Mouse (Mus musculus) forebrain, embryonic 16.5 days (tissue): ENCODE measurements at regions not wholly inside any gene's neighbourhood (a gene's known extent, or its start where the extent isn't known, plus 50 kb on each side); places are given as distances from the start of the nearest gene placed in this dataset.

Experiments used
- ATAC-seq: fragments of 200-750 bp; cut with Nextera tagmentation; 2 replicates; pipeline ENCODE4 v1.8.0; 2017; ENCODE audit warnings: mild to moderate bottlenecking, moderate library complexity
- H3K27ac ChIP-seq: fragments of 300-500 bp; sonication (generic); 2 replicates; pipeline ENCODE4 v1.5.1; 2014; ENCODE audit warnings: low read length, control low read depth
- H3K27me3 ChIP-seq: fragments of 300-500 bp; sonication (generic); replicated peaks from 2 replicates; pipeline ENCODE4 v1.6.1; 2014; ENCODE audit warnings: low read length; ENCODE audit not compliant: control insufficient read depth, insufficient read depth
- H3K36me3 ChIP-seq: fragments of 300-500 bp; sonication (generic); 2 replicates; pipeline ENCODE4 v1.6.1; 2014; ENCODE audit not compliant: control insufficient read depth, insufficient read depth
- H3K4me1 ChIP-seq: fragments of 300-500 bp; sonication (generic); replicated peaks from 2 replicates; pipeline ENCODE4 v1.6.1; 2014; ENCODE audit warnings: low read length; ENCODE audit not compliant: control insufficient read depth, insufficient read depth
- H3K4me2 ChIP-seq: fragments of 300-500 bp; sonication (generic); 2 replicates; pipeline ENCODE4 v1.6.1; 2014; ENCODE audit warnings: mild to moderate bottlenecking, low read length, control low read depth
- H3K4me3 ChIP-seq: fragments of 300-500 bp; sonication (generic); replicated peaks from 2 replicates; pipeline ENCODE4 v1.5.1; 2014; ENCODE audit warnings: mild to moderate bottlenecking, low read length, control low read depth
- H3K9ac ChIP-seq: fragments of 300-500 bp; sonication (generic); replicated peaks from 2 replicates; pipeline ENCODE4 v1.6.1; 2014; ENCODE audit warnings: low read depth, low read length, control low read depth
- H3K9me3 ChIP-seq: fragments of 300-500 bp; sonication (generic); 2 replicates; pipeline ENCODE4 v1.6.1; 2016; ENCODE audit warnings: low read length; ENCODE audit not compliant: control insufficient read depth
- WGBS: fragments of 180-500 bp; shearing (Covaris S2); extraction: QIAGEN DNeasy Blood & Tissue Kit; methylation state at CpG from one replicate; pipeline ENCODE4 v1.1.7; 2014; 5-methylcytosine and 5-hydroxymethylcytosine counted together

DNA sequence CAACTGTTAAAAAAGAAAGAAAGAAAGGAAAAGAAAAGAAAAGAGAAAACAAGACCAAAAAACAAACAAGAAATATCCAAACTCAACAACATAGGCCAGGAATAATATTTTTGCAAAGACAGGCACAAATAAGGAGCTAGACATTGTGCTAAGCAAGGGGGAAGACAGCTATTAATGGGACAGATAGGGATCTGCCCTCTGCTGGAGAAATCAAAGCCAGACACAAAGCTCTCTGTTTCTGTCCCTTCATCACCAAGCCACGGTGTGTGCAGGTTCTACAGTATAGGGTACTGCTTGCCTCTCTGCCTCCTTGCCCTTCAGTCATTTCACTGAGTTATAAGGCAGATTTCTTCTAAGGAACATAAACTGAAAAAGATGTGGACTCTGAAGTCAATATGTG lies 57.8 kb upstream of the Chchd3 start:
- Histone ChIP-seq H3K27me3 (no peaks in the 10 kb centered on the region), H3K9ac (no peak overlapping the region), H3K4me1 (no peaks in the 10 kb centered on the region), H3K27ac (no peak overlapping the region), H3K4me2 (no peak overlapping the region), H3K36me3 (no peaks in the 10 kb centered on the region), H3K9me3 (no peaks in the 10 kb centered on the region), H3K4me3 (no peak overlapping the region)
- ATAC-seq: no peak
- 52% methylated on average over 1 of the region's 1 CpGs for WGBS

DNA sequence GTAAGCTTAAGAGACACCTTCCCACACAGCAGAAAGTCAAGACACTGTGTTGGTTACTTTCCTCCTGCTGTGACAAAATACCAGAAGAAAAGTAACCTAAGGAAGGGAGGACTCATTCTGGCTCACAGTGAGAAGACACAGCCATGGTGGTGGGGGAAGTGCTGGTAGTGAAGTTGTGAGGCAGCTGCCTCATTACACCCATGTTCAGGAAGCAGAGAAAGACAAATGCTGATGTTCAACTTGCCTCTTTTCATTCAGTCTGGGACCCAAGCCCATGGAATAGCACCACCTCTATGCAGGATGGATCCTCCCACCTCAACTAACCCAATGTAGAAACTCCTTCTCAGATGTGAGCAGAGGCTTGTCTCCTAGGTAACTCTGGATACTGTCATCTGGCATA lies 60.5 kb upstream of the Chchd3 start:
- Histone ChIP-seq H3K27ac (no peak overlapping the region), H3K36me3 (no peaks in the 10 kb centered on the region), H3K27me3 (no peaks in the 10 kb centered on the region), H3K4me1 (0 out of 2 replicates have a peak, but pooled peaks cover 4% of the 10 kb centered on the region), H3K4me3 (no peak overlapping the region), H3K9me3 (no peaks in the 10 kb centered on the region), H3K9ac (no peak overlapping the region), H3K4me2 (no peak overlapping the region)
- no peak for ATAC-seq

DNA sequence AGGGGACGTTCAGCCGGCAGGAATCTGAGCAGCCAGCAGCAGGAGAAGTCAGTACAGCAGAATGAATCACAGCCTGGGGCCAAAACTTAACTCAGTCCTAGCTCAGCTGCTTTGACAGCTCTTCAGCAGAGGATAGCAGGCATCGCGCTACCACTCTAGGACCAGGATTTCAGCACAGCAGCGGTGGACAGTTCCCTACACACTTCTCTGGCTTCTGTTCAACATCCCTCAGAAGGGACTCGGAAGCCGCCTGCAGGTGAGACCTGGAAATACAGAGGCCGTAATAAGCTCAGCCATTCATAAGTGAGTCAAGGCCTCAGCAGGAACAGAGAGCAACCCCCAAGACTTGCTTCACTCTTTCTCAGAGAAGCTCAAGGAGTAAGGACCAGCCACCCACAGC lies 66.5 kb upstream of the Chchd3 start:
- no peak for ATAC-seq
- no peaks in the 10 kb centered on the region for H3K27me3 ChIP-seq
- no peaks in the 10 kb centered on the region for H3K9me3 ChIP-seq
- H3K4me3 ChIP-seq: no peak overlapping the region
- H3K9ac ChIP-seq: no peak overlapping the region
- 11% methylated on average over 8 of the region's 8 CpGs for WGBS
- no peak overlapping the region for H3K27ac ChIP-seq
- no peaks in the 10 kb centered on the region for H3K36me3 ChIP-seq
- H3K4me2 ChIP-seq: no peak overlapping the region
- 0 out of 2 replicates have a peak, but pooled peaks cover 4% of the 10 kb centered on the region for H3K4me1 ChIP-seq

DNA sequence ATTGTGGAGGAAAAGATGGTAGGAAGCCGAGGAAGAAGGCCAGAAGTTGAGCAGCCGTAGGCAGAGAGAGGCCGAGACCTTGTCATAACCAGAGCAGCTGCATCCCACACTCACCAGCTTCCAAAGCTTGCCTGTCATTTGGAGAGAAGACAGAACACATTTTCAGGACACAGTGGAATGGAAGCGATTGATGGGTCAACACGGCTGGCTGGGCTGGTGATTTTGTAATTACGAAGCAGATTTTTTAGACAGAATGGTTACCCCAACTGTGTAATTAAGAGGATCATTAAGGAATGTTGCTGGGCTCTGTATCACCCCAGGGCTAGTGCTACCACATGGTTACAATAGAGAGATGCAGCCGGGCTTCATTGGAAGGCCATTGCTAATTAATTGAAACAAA lies 76.8 kb upstream of the Chchd3 start:
- Histone ChIP-seq H3K9ac (no peak overlapping the region), H3K4me3 (no peak overlapping the region), H3K27ac (no peak overlapping the region), H3K9me3 (no peaks in the 10 kb centered on the region), H3K27me3 (no peaks in the 10 kb centered on the region), H3K4me2 (no peak overlapping the region), H3K36me3 (no peaks in the 10 kb centered on the region), H3K4me1 (no peaks in the 10 kb centered on the region)
- WGBS: 68% methylated on average over 7 of the region's 7 CpGs
- ATAC-seq: no peak

DNA sequence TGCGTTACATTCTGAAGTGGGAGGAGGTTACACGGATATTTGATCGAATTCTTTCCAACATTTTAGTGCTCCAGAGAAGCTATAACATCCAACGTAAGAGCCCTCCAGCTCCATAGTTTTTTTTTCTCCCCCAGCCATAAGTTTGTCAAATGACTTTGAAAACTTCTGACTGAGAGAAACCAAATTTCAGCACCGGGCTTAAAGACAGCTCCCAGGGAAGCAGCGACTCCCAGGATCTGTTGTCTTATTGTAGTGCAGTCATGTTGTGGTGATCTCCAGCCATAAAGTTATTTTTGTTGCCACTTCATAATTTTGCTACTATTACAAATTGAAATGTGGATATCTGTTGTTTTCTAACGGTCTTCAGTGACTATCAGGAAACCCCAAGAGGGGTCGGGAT lies 77.8 kb upstream of the Chchd3 start:
- H3K4me3 ChIP-seq: no peak overlapping the region
- no peaks in the 10 kb centered on the region for H3K36me3 ChIP-seq
- no peak overlapping the region for H3K27ac ChIP-seq
- no peaks in the 10 kb centered on the region for H3K27me3 ChIP-seq
- no peaks in the 10 kb centered on the region for H3K9me3 ChIP-seq
- no peak for ATAC-seq
- no peak overlapping the region for H3K9ac ChIP-seq
- WGBS: 46% methylated on average over 8 of the region's 8 CpGs
- H3K4me1 ChIP-seq: no peaks in the 10 kb centered on the region
- H3K4me2 ChIP-seq: no peak overlapping the region

DNA sequence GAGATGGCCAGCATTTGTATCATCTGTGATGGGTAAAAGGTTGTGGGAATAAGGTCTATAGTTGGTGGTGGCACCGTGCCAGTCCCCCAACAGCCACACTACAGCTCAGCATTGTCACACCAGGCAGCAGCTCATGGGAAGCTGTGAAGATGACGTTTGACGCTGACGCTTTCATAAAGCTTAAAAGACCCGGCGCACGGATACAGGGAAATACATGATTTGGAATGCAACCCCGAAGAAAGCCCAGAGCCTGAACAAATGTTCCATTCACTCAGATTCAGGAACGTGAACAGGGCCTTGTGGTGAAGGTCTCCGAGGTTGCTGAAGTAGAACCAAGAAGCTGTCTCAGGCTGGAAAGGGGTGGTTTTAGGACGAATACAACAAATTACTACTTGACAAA lies 82.4 kb upstream of the Exoc4 start:
- H3K27ac ChIP-seq: no peak overlapping the region
- H3K4me2 ChIP-seq: 0 out of 2 replicates have a peak overlapping the region, but pooled peaks have one; percentile 14
- no peak overlapping the region for H3K4me3 ChIP-seq
- WGBS: 42% methylated on average over 11 of the region's 11 CpGs
- H3K36me3 ChIP-seq: no peaks in the 10 kb centered on the region
- H3K9me3 ChIP-seq: no peaks in the 10 kb centered on the region
- no peaks in the 10 kb centered on the region for H3K27me3 ChIP-seq
- no peak overlapping the region for H3K9ac ChIP-seq
- ATAC-seq: peak; percentile 43; the same call in 1 of the 2 replicates
- peaks cover 8% of the 10 kb centered on the region for H3K4me1 ChIP-seq

DNA sequence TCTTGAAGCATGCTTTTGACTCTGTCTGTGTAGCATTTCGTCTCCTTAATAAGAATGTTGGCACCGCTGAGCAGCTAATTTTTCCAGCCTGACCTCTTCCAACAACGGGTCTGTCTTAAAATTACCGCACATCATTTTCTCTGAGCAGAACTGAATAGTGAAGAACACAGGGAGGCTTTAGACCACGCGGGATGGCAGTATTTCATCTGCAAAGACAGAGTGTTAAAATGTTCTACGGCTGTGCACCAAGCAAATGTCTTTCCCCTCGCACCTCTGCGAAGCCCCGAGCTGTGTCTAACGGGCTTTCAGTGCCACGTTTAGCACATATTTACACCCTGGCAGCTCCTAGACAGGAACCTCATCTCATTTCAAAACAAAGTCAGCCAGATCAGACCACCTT lies 75.3 kb upstream of the Exoc4 start:
- ATAC-seq: no peak
- Histone ChIP-seq H3K4me3 (no peak overlapping the region), H3K9me3 (no peaks in the 10 kb centered on the region), H3K4me2 (no peak overlapping the region), H3K27me3 (no peaks in the 10 kb centered on the region), H3K9ac (no peak overlapping the region), H3K36me3 (no peaks in the 10 kb centered on the region), H3K27ac (no peak overlapping the region), H3K4me1 (0 out of 2 replicates have a peak, but pooled peaks cover 2% of the 10 kb centered on the region)
- WGBS: 57% methylated on average over 12 of the region's 12 CpGs

DNA sequence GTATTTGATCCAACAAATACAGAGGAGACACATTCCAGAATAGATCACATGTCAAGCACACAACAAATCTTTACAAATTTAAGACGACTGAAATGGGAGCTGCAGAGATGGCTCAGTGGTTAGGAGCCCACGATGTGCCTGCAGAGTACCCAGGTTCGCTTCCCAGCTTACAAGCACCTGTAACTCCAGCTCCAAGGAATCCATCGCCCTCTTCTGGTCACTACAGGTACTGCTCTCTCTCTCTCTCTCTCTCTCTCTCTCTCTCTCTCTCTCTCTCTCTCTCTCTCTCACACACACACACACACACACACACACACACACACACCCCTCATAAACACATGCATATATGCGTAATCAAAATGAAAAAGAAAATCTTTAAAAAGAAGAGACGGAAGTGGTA lies 74.3 kb upstream of the Exoc4 start:
- Histone ChIP-seq H3K27ac (no peak overlapping the region), H3K9ac (no peak overlapping the region)
- WGBS: 64% methylated on average over 6 of the region's 6 CpGs

DNA sequence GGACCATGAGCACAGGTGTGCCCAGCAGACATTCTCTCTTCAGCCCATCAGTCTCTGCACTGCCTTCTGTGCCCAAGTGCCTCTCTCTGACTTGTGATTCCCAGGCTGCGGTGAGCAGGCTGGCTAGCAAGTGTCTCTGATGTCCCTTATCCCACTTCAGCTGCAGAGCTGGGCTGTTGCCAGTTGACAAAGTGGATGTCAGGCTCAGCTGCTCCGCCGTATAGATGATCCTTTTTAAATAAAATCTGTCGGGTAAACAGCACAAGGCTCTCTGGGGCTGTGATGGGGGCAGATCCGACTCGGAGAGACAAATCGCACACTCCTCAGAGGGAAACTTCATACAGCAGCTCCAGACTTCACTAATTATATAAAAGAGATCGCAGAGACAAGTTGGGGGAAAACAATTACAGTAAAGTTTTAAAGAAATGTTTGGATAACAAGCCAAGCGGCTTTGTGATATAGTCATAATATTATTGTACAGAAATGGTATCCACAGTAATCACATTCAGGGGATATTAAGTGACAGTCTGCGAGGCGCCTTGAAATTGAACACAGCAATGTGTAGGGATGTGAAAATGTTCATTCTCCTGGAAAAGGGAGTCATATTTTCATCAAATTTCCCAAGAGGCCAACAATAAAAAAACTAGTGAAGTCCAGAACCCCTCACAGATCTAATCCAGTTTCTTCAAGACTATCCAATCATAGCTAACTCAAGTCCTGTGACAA lies 59.2 kb upstream of the Exoc4 start:
- H3K9me3 ChIP-seq: no peaks in the 10 kb centered on the region
- H3K27ac ChIP-seq: no peak overlapping the region
- H3K4me2 ChIP-seq: no peak overlapping the region
- no peak for ATAC-seq
- peaks cover 4% of the 10 kb centered on the region; the same call in 1 of the 2 replicates for H3K4me1 ChIP-seq
- no peaks in the 10 kb centered on the region for H3K36me3 ChIP-seq
- no peak overlapping the region for H3K4me3 ChIP-seq
- no peaks in the 10 kb centered on the region for H3K27me3 ChIP-seq
- 56% methylated on average over 11 of the region's 11 CpGs for WGBS
- no peak overlapping the region for H3K9ac ChIP-seq

More for the DNA sequence above, 74.3 kb upstream of the Exoc4 start:
- H3K4me2 ChIP-seq: no peak overlapping the region
- 0 out of 2 replicates have a peak, but pooled peaks cover 2% of the 10 kb centered on the region for H3K4me1 ChIP-seq
- H3K9me3 ChIP-seq: no peaks in the 10 kb centered on the region
- H3K4me3 ChIP-seq: no peak overlapping the region
- no peaks in the 10 kb centered on the region for H3K27me3 ChIP-seq
- H3K36me3 ChIP-seq: no peaks in the 10 kb centered on the region
- no peak for ATAC-seq

DNA sequence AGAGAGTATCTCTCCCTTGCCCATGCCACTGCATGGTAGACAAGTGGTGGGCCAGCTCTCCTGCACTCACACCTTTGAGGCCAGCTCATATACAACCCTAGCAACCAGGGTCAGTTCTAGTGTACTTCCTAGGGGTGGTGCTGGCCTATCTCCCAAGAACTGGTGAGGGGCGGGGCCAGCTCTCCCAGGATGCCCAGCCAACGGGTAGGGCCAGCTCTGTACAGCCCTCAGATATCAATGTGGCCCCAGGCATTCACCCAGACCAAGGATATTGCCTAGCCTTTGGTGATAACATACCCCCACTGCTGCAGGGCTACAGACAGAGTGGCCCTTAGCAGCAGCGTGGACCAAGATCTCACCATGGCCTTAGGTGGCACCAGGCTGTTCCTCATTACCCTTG lies 55.1 kb upstream of the Exoc4 start:
- H3K4me3 ChIP-seq: no peak overlapping the region
- H3K36me3 ChIP-seq: no peaks in the 10 kb centered on the region
- no peaks in the 10 kb centered on the region for H3K27me3 ChIP-seq
- H3K4me2 ChIP-seq: no peak overlapping the region
- 82% methylated on average over 3 of the region's 3 CpGs for WGBS
- peaks cover 4% of the 10 kb centered on the region; the same call in 1 of the 2 replicates for H3K4me1 ChIP-seq
- H3K9me3 ChIP-seq: no peaks in the 10 kb centered on the region
- no peak overlapping the region for H3K9ac ChIP-seq
- H3K27ac ChIP-seq: no peak overlapping the region
- no peak for ATAC-seq
